Mouse (Mus musculus) CH12.LX (cell line): ENCODE data around the gene Nat8f4. TPM values are rescaled to one million over a fixed set of nuclear protein-coding genes. Genes with fewer than 3 reads are reported as not detected.

Experiments used
- DNase-seq: peaks from one replicate; pipeline ENCODE4 v3.0.0-alpha.2; 2013; ENCODE audit errors: extremely low read depth
- H3K27ac ChIP-seq: 2 replicates; pipeline ENCODE4 v1.5.1; 2012; ENCODE audit warnings: low read depth, mild to moderate bottlenecking, control low read depth, moderate library complexity; ENCODE audit not compliant: insufficient read depth
- H3K27me3 ChIP-seq: replicated peaks from 2 replicates; pipeline ENCODE3; 2012; ENCODE audit warnings: inconsistent platforms
- H3K36me3 ChIP-seq, 2 experiments: replicated peaks in 1 of 2; 2 replicates each; pipeline versions ENCODE3 to v1.6.1; 2012; ENCODE audit warnings: inconsistent platforms in 1 of 2, low read length in 1 of 2, mild to moderate bottlenecking in 1 of 2, mixed read lengths in 1 of 2, moderate library complexity in 1 of 2; ENCODE audit not compliant: control insufficient read depth in 1 of 2, insufficient read depth in 1 of 2
- H3K4me1 ChIP-seq, 2 experiments: 2 replicates each; pipeline ENCODE4 v1.6.1; 2012; ENCODE audit warnings: inconsistent platforms in 1 of 2, moderate library complexity in 1 of 2; ENCODE audit not compliant: insufficient read depth in 2 of 2, control insufficient read depth in 1 of 2
- H3K4me2 ChIP-seq: 2 replicates; pipeline ENCODE4 v1.6.1; 2012; ENCODE audit warnings: low read depth, mild to moderate bottlenecking, control low read depth; ENCODE audit not compliant: poor library complexity, insufficient read depth, severe bottlenecking
- H3K4me3 ChIP-seq, 3 experiments: fragments of 150-350 bp in 1 of 3; sonication (generic) in 1 of 3; replicated peaks in 1 of 3; 2 replicates each; pipeline versions ENCODE3 to v1.5.1; 2011 to 2012; ENCODE audit warnings: low read depth in 2 of 3, low read length in 2 of 3, mild to moderate bottlenecking in 2 of 3, moderate library complexity in 2 of 3, control low read depth in 1 of 3, improper control_type of control experiment in 1 of 3, inconsistent platforms in 1 of 3, mixed read lengths in 1 of 3; ENCODE audit not compliant: poor library complexity in 1 of 3
- H3K79me2 ChIP-seq: replicated peaks from 2 replicates; pipeline ENCODE4 v1.6.1; 2012; ENCODE audit warnings: mild to moderate bottlenecking, moderate library complexity; ENCODE audit not compliant: control insufficient read depth, poor library complexity, insufficient read depth, severe bottlenecking; ENCODE audit errors: extremely low read depth
- H3K9ac ChIP-seq: 2 replicates; pipeline ENCODE4 v1.6.1; 2012; ENCODE audit warnings: low read depth, mild to moderate bottlenecking, control low read depth, moderate library complexity; ENCODE audit not compliant: insufficient read depth
- H3K9me3 ChIP-seq: replicated peaks from 2 replicates; pipeline ENCODE3; 2012; ENCODE audit warnings: low read length, inconsistent platforms, mixed read lengths
- CHD1 ChIP-seq: IDR thresholded peaks from 2 replicates; pipeline ENCODE4 v1.6.1; 2012; ENCODE audit warnings: low read depth, low read length, improper control_type of control experiment, inconsistent platforms
- CHD2 ChIP-seq: IDR thresholded peaks from 2 replicates; pipeline ENCODE4 v1.6.1; 2011; ENCODE audit warnings: low read length, improper control_type of control experiment
- EP300 ChIP-seq: IDR thresholded peaks from 2 replicates; pipeline ENCODE4 v1.6.1; 2011; ENCODE audit warnings: low read length, improper control_type of control experiment
- ETS1 ChIP-seq: conservative IDR thresholded peaks from 2 replicates; pipeline ENCODE4 v1.6.1; 2012; ENCODE audit warnings: low read depth, mild to moderate bottlenecking, inconsistent platforms, low read length, improper control_type of control experiment, moderate library complexity
- JUN ChIP-seq: IDR thresholded peaks from 2 replicates; pipeline ENCODE4 v1.6.1; 2011; ENCODE audit warnings: low read depth, mild to moderate bottlenecking, low read length, improper control_type of control experiment, moderate library complexity; ENCODE audit not compliant: insufficient read depth
- MAX ChIP-seq: IDR thresholded peaks from 2 replicates; pipeline ENCODE4 v1.6.1; 2011; ENCODE audit warnings: low read length, improper control_type of control experiment
- MAZ ChIP-seq: IDR thresholded peaks from 2 replicates; pipeline ENCODE4 v1.6.1; 2012; ENCODE audit warnings: low read depth, mild to moderate bottlenecking, inconsistent platforms, low read length, improper control_type of control experiment, moderate library complexity
- MXI1 ChIP-seq: IDR thresholded peaks from 2 replicates; pipeline ENCODE4 v1.6.1; 2011; ENCODE audit warnings: mild to moderate bottlenecking, low read depth, low read length, improper control_type of control experiment
- POLR2A ChIP-seq: IDR thresholded peaks from 2 replicates; pipeline ENCODE4 v1.6.1; 2011; ENCODE audit warnings: low read depth, mild to moderate bottlenecking, improper control_type of control experiment, low read length
- RAD21 ChIP-seq: IDR thresholded peaks from 2 replicates; pipeline ENCODE4 v1.6.1; 2011; ENCODE audit warnings: low read depth, mild to moderate bottlenecking, low read length, improper control_type of control experiment, moderate library complexity
- SMC3 ChIP-seq: IDR thresholded peaks from 2 replicates; pipeline ENCODE4 v1.6.1; 2011; ENCODE audit warnings: low read depth, low read length, improper control_type of control experiment
- TBP ChIP-seq: conservative IDR thresholded peaks from 2 replicates; pipeline ENCODE4 v1.6.1; 2011; ENCODE audit warnings: low read depth, low read length, improper control_type of control experiment
- TCF12 ChIP-seq: IDR thresholded peaks from 2 replicates; pipeline ENCODE4 v1.6.1; 2014; ENCODE audit warnings: low read depth, mild to moderate bottlenecking, inconsistent platforms, low read length, improper control_type of control experiment
- USF2 ChIP-seq: conservative IDR thresholded peaks from 2 replicates; pipeline ENCODE4 v1.6.1; 2011; ENCODE audit warnings: low read depth, low read length, improper control_type of control experiment
- ZNF384 ChIP-seq: IDR thresholded peaks from 2 replicates; pipeline ENCODE4 v1.6.1; 2012; ENCODE audit warnings: low read depth, low read length, improper control_type of control experiment, inconsistent platforms
- dilution Hi-C: fragments of 300-500 bp; cut with MboI; formaldehyde crosslinking; loops from 2 replicates; pipeline ENCODE4 v1.14.3; 2020; ENCODE audit warnings: low sequenced_read_pairs; ENCODE audit not compliant: extremely low pct_unique_long_range_greater_than_20kb, extremely low pct_ligation_motif_present
- in situ Hi-C: fragments of 300-500 bp; cut with MboI; formaldehyde crosslinking; loops from 3 replicates; pipeline ENCODE4 v1.14.3; 2019; ENCODE audit warnings: low sequenced_read_pairs, low pct_ligation_motif_present, low pct_unique_long_range_greater_than_20kb, mixed read lengths
- polyA plus RNA-seq: library from polyadenylated mRNA; unstranded; fragments of >175 nt; gene quantifications from 2 replicates; pipeline ENCODE4 v1.2.1, GENCODE M21; 2012; ENCODE audit warnings: low read depth; ENCODE audit not compliant: insufficient read length
- total RNA-seq, 2 experiments: library from RNA; depleted of rRNA; stranded (reverse); fragments of 300-350 nt in 1 of 2; fragments of >200 nt in 1 of 2; gene quantifications; 2 replicates each; pipeline ENCODE4 v1.2.3; 2012 to 2014

The Nat8f4 gene
- total and polyA plus RNA-seq, 3 experiments: 1.8 to 2.4 (median 2.3) TPM

GRCm38 (mm10) chr6:85863840-85864239 lies 40.8 kb downstream of the Nat8f4 start:
- DNase-seq: no peak
- Histone ChIP-seq H3K4me1 (no peaks in the 10 kb centered on the region), H3K79me2 (no peaks in the 10 kb centered on the region), H3K4me3 (no peak overlapping the region), H3K4me2 (no peak overlapping the region), H3K9ac (no peak overlapping the region), H3K9me3 (no peaks in the 10 kb centered on the region), H3K27me3 (peaks cover 71% of the 10 kb centered on the region), H3K27ac (no peak overlapping the region), H3K36me3 (no peaks in the 10 kb centered on the region)
- in situ Hi-C loops: no loop called here
- no peak for TF ChIP-seq CHD2
- no peak for TF ChIP-seq USF2
- TF ChIP-seq MXI1: no peak
- TF ChIP-seq ZNF384: no peak
- TF ChIP-seq ETS1: no peak
- dilution Hi-C loops: no loop called here

GRCm38 (mm10) chr6:85863136-85863535 lies 41.5 kb downstream of the Nat8f4 start:
- H3K79me2 ChIP-seq: no peaks in the 10 kb centered on the region
- no peak for TF ChIP-seq TCF12

GRCm38 (mm10) chr6:85862565-85862964 lies 42.1 kb downstream of the Nat8f4 start:
- dilution Hi-C loops (no loop called here), in situ Hi-C loops (no loop called here)
- TF ChIP-seq CHD1 (no peak), SMC3 (no peak), POLR2A (no peak), MXI1 (no peak), MAX (no peak), TBP (no peak), EP300 (no peak), JUN (no peak), RAD21 (no peak), CHD2 (no peak), ZNF384 (no peak), MAZ (no peak)
- Histone ChIP-seq H3K79me2 (no peaks in the 10 kb centered on the region), H3K9ac (no peak overlapping the region), H3K4me2 (no peak overlapping the region), H3K9me3 (no peaks in the 10 kb centered on the region), H3K27ac (no peak overlapping the region), H3K4me3 (no peak overlapping the region), H3K27me3 (peaks cover 71% of the 10 kb centered on the region), H3K36me3 (no peaks in the 10 kb centered on the region), H3K4me1 (no peaks in the 10 kb centered on the region)
- DNase-seq: no peak

More at GRCm38 (mm10) chr6:85863136-85863535, 41.5 kb downstream of the Nat8f4 start:
- no peaks in the 10 kb centered on the region for H3K9me3 ChIP-seq
- H3K27me3 ChIP-seq: peaks cover 71% of the 10 kb centered on the region
- no peak overlapping the region for H3K4me3 ChIP-seq
- no peaks in the 10 kb centered on the region for H3K36me3 ChIP-seq
- in situ Hi-C loops (no loop called here), dilution Hi-C loops (no loop called here)
- DNase-seq: no peak
- no peaks in the 10 kb centered on the region for H3K4me1 ChIP-seq
- H3K27ac ChIP-seq: no peak overlapping the region
- H3K4me2 ChIP-seq: no peak overlapping the region
- no peak overlapping the region for H3K9ac ChIP-seq
